Mouse (Mus musculus): ENCODE measurements around the gene Cplx2. TPM values are rescaled to one million over a fixed set of nuclear protein-coding genes. Genes with fewer than 3 reads are reported as not detected.
A peak's percentile ranks its signal among the peaks of the same experiment; 100 is the strongest.

The Cplx2 gene
- polyA plus RNA-seq, 1 experiment from 2014 or later, result 7.3 TPM

DNA sequence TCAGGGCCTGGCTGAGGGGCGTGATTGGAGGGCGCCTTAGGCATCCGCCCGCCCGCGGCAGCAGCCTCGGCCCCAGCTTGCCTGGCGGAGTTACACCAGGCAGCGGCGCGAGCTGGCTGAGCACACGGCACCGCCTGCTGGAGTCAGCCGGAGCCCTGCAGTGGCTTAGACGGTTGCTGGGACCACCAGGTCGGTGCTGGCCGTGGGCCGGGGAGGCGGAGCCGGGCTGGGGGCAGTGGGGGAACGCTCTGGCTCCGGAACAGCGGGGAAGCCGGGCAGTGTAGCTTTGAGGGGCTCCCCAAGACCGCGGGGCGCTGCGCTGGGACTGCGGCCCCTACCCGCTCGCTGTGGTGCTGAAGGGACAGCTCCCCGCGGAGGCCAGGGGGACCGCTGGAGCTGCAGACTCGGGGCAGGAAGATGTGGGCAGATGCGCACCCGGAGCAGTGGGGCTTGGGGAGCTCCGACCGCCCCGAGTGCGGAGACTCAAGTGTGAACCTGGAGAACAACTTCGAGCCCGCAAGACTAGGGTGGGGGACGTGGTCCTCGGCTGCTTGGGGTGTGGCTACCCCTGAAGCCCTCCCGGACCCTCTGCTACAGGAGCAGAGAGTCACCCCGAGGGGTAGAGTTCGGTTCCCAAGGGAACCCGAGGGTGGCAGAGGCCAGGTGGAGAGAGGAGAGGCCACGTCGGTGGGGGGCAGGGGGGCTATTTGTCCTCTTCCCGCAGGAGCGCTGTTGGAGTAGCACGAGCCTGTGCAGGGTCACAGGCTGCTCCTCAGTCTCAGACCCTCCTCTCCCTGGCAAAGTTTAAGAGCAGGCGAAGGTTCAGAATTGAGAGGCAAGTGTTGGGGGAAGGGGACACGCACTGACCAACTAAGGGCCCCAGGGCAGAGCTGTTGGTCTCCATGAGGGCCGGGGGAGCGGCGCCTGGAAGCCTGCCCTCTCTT is 510 bp downstream of the Cplx2 start:
- H3K4me2 ChIP-seq, result peak overlapping the region; percentile 65
- peaks cover 26% of the 10 kb centered on the region for H3K4me1 ChIP-seq
- peak overlapping the region; percentile 55 for H3K27ac ChIP-seq
- no peak overlapping the region for H3K9ac ChIP-seq
- H3K4me3 ChIP-seq, result peak overlapping the region; percentile 39
- peak; percentile 85 for ATAC-seq (ENCODE audit: insufficient number of reproducible peaks, insufficient read depth, low FRiP score, low TSS enrichment, low read depth)
- no peaks in the 10 kb centered on the region for H3K36me3 ChIP-seq
- under 1% methylated on average over 54 of the region's 59 CpGs for WGBS
- H3K9me3 ChIP-seq, result no peaks in the 10 kb centered on the region
- peaks cover 44% of the 10 kb centered on the region for H3K27me3 ChIP-seq

DNA sequence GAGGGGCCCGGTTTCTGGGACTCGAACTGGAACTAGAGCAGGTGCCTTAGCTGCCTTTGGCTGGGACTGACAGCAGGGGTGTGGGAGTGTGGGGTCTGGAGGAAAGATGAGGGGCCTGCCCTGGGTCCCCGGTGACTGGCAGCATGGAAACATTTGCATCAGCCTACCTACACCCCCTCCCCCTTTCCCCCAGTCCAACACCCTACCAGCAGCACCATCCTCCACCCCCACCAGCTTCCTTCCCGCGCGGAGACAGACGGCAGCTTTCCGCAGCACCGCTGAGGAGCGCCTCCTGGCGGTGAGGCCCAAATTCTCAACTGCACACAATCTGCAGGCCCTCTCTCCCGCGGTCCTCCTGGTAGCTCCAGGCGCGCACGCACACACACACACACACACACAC is 1.5 kb downstream of the Cplx2 start:
- H3K27me3 ChIP-seq, result peaks cover 44% of the 10 kb centered on the region
- 1% methylated on average over 14 of the region's 16 CpGs for WGBS
- ATAC-seq (ENCODE audit: insufficient number of reproducible peaks, insufficient read depth, low FRiP score, low TSS enrichment, low read depth), result no peak

DNA sequence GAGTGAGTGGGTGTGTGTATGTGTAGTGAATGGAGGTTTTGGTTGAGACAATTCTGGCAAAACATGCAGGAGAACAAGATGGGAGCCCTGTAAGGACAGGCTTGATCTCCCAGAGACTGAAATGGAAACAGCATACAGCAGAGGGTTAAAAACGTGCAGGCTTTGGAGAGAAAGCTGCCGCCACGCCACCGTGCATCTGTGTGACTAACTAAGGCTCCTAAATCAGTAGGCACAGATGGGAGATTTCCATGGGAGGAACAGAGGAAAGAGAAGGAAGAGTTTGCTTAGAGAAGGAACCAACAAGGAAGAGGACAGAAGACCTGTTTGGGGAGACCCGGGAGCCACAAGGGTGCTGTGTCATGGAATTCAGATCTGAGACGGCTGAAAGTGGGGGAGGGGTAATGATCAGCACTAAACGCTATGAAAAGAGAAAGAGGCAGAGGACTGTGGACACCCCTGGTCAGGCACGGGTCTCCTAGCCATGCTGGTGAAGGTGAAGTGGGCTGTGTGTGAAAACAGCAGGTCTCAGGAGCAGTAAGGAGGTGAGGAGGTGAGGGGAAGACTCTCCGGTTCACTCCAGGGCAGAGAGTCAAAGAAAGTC is 3.1 kb downstream of the Cplx2 start:
- no peaks in the 10 kb centered on the region for H3K9me3 ChIP-seq
- no peak overlapping the region for H3K4me3 ChIP-seq
- no peak for ATAC-seq (ENCODE audit: insufficient number of reproducible peaks, insufficient read depth, low FRiP score, low TSS enrichment, low read depth)
- no peak overlapping the region for H3K9ac ChIP-seq
- WGBS, result 40% methylated on average over 9 of the region's 9 CpGs
- H3K4me1 ChIP-seq, result peaks cover 26% of the 10 kb centered on the region
- H3K4me2 ChIP-seq, result no peak overlapping the region
- no peak overlapping the region for H3K27ac ChIP-seq
- H3K27me3 ChIP-seq, result peaks cover 43% of the 10 kb centered on the region
- H3K36me3 ChIP-seq, result 0 out of 2 replicates have a peak, but pooled peaks cover 2% of the 10 kb centered on the region

More for the DNA sequence above, 1.5 kb downstream of the Cplx2 start:
- no peak overlapping the region for H3K27ac ChIP-seq
- H3K9me3 ChIP-seq, result no peaks in the 10 kb centered on the region
- peak overlapping the region; percentile 39 for H3K4me3 ChIP-seq
- peaks cover 26% of the 10 kb centered on the region for H3K4me1 ChIP-seq
- H3K36me3 ChIP-seq, result no peaks in the 10 kb centered on the region
- H3K9ac ChIP-seq, result no peak overlapping the region
- H3K4me2 ChIP-seq, result peak overlapping the region; percentile 65

DNA sequence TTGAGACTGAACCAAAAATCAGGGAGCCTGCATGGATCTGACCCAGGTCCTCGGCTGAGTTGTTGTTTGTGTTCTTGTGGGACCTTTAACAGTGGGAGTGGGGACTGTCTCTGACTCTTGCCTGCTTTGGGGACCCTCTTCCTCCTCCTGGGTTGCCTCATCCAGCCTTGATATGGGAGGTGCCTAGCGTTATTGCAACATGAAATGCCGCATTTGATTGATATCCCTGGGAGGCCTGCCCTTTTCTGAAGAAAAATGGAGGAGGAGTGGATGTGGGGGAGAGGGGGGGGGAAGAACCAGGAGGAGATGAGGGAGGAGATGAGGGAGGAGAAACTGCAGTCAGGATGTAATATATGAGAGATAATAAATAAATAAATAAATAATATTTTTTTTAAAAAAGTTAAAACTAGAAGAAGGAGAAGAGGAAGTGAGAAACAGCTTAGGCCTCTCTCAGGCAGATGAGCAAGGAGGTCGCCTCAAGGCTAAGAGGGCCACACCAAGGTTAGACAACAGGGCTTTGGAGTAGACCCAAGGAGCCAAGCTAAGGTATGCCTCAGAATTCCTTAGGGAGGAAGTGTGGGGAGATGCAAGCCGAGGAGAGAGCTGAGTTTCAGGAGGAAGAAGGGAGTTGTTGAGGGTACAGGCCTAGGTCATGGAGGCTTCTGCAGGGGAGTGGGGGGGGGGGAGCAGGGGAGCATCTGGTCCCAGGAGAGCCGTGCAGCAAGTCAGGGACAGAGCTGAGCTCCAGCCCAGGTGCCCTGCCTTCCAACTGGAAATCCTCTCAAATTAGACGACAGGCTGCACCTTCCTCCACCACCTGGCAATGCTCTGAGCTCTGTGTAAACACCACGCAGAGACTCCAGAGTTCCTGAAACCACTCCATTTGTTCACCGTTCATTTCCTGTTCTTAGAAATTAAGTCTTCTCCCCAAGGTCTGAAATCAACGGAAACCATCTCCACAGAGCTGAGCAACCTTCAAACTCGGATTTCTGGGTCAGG is 4.6 kb downstream of the Cplx2 start:
- Histone ChIP-seq H3K4me1 (peaks cover 17% of the 10 kb centered on the region), H3K27me3 (peaks cover 28% of the 10 kb centered on the region), H3K4me3 (no peak overlapping the region), H3K36me3 (0 out of 2 replicates have a peak, but pooled peaks cover 8% of the 10 kb centered on the region), H3K9me3 (no peaks in the 10 kb centered on the region), H3K27ac (no peak overlapping the region), H3K9ac (no peak overlapping the region), H3K4me2 (no peak overlapping the region)
- no peak for ATAC-seq (ENCODE audit: insufficient number of reproducible peaks, insufficient read depth, low FRiP score, low TSS enrichment, low read depth)
- WGBS, result 60% methylated on average over 11 of the region's 11 CpGs

- Histone ChIP-seq H3K9ac (no peak overlapping the region), H3K9me3 (no peaks in the 10 kb centered on the region), H3K27me3 (peaks cover 25% of the 10 kb centered on the region), H3K4me2 (no peak overlapping the region), H3K4me1 (peaks cover 9% of the 10 kb centered on the region), H3K27ac (no peak overlapping the region), H3K36me3 (0 out of 2 replicates have a peak, but pooled peaks cover 8% of the 10 kb centered on the region), H3K4me3 (no peak overlapping the region)
- no peak for ATAC-seq (ENCODE audit: insufficient number of reproducible peaks, insufficient read depth, low FRiP score, low TSS enrichment, low read depth)
- WGBS, result 77% methylated on average over 7 of the region's 7 CpGs
These were observed 5.6 kb downstream of the Cplx2 start for GRCm38 (mm10) chr13:54376736-54377135.

DNA sequence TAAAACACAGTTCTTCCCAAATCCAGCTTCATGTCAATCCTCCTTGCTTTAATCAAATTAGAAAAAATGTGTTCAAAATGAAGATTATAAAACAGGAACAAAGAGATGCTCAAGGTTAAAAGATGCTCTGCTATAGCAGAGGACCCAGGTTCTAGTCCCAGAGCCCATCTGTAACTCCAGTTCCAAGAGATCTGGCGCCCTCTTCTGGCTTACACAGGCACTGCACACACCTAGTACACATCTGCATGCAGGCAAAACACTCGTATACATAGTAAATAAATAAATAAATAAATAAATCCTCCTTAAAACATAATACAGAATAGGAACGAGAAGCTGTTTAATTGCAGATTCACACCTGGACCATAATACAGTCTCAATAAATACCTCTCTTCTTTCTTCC is 6.9 kb downstream of the Cplx2 start:
- H3K4me3 ChIP-seq, result no peak overlapping the region
- H3K4me1 ChIP-seq, result no peaks in the 10 kb centered on the region; the same call in 1 of the 2 replicates
- H3K36me3 ChIP-seq, result 0 out of 2 replicates have a peak, but pooled peaks cover 8% of the 10 kb centered on the region
- peaks cover 13% of the 10 kb centered on the region for H3K27me3 ChIP-seq
- ATAC-seq (ENCODE audit: insufficient number of reproducible peaks, insufficient read depth, low FRiP score, low TSS enrichment, low read depth), result no peak
- WGBS, result 63% methylated on average over 3 of the region's 3 CpGs
- H3K27ac ChIP-seq, result no peak overlapping the region
- no peak overlapping the region for H3K9ac ChIP-seq
- H3K9me3 ChIP-seq, result no peaks in the 10 kb centered on the region
- no peak overlapping the region for H3K4me2 ChIP-seq

GRCm38 (mm10) chr13:54380421-54380820 is 9.3 kb downstream of the Cplx2 start:
- Histone ChIP-seq H3K27me3 (0 out of 2 replicates have a peak, but pooled peaks cover 3% of the 10 kb centered on the region), H3K4me1 (peaks cover 10% of the 10 kb centered on the region; the same call in 1 of the 2 replicates), H3K27ac (no peak overlapping the region), H3K4me2 (no peak overlapping the region), H3K4me3 (no peak overlapping the region), H3K9ac (no peak overlapping the region), H3K9me3 (no peaks in the 10 kb centered on the region), H3K36me3 (0 out of 2 replicates have a peak, but pooled peaks cover 8% of the 10 kb centered on the region)
- no peak for ATAC-seq (ENCODE audit: insufficient number of reproducible peaks, insufficient read depth, low FRiP score, low TSS enrichment, low read depth)
- WGBS, result 77% methylated on average over 5 of the region's 5 CpGs

DNA sequence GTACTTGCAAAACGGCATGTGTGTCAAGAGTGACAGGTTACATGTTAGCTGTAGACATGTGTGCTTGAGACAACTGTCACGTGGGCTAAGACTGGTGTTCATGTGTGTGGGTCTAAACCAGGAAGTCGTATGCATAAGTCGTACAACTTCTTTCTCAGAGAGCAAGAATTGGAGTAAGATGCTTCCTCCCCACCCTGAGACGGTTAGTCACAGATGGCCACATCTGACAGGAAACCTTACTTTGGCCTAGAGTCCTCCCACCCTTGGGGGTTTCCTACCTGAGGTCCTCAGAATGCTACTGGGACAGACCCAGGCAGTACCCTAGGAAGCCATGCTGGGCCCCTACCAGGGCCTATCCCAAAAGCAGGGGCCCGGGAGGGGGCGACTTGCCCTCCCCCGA is 10.2 kb downstream of the Cplx2 start:
- Histone ChIP-seq H3K4me3 (no peak overlapping the region), H3K27me3 (peaks cover 3% of the 10 kb centered on the region; the same call in 1 of the 2 replicates), H3K36me3 (0 out of 2 replicates have a peak, but pooled peaks cover 8% of the 10 kb centered on the region), H3K4me1 (peaks cover 10% of the 10 kb centered on the region; the same call in 1 of the 2 replicates), H3K27ac (no peak overlapping the region), H3K9me3 (no peaks in the 10 kb centered on the region), H3K9ac (no peak overlapping the region), H3K4me2 (no peak overlapping the region)
- 81% methylated on average over 8 of the region's 8 CpGs for WGBS
- ATAC-seq (ENCODE audit: insufficient number of reproducible peaks, insufficient read depth, low FRiP score, low TSS enrichment, low read depth), result no peak

DNA sequence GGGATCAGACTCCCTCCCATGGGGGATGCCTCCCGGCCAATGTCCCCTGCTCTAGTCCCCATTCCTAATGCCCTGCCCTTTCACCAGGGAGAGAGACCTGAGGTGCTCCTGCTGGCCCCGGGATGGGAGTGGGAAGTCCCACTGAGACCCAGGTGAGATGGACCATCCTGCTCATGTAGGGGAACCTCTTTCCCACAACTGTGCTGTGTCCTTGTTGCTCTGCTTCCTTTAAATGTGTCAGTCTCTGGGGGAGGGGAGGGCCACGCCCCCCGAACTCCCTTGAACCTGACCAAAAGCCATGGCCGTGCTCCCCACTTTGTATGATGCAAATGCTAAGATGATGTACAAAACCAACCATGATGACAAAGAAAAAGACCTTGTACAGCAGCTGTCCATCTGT is 12.4 kb downstream of the Cplx2 start:
- ATAC-seq (ENCODE audit: insufficient number of reproducible peaks, insufficient read depth, low FRiP score, low TSS enrichment, low read depth), result no peak
- H3K9ac ChIP-seq, result no peak overlapping the region
- peaks cover 10% of the 10 kb centered on the region; the same call in 1 of the 2 replicates for H3K4me1 ChIP-seq
- WGBS, result 82% methylated on average over 5 of the region's 5 CpGs
- peaks cover 3% of the 10 kb centered on the region; the same call in 1 of the 2 replicates for H3K27me3 ChIP-seq
- H3K9me3 ChIP-seq, result no peaks in the 10 kb centered on the region
- no peak overlapping the region for H3K4me2 ChIP-seq
- no peak overlapping the region for H3K4me3 ChIP-seq
- no peak overlapping the region for H3K27ac ChIP-seq
- H3K36me3 ChIP-seq, result 0 out of 2 replicates have a peak, but pooled peaks cover 8% of the 10 kb centered on the region

GRCm38 (mm10) chr13:54384518-54384917 is 13.4 kb downstream of the Cplx2 start:
- Histone ChIP-seq H3K36me3 (0 out of 2 replicates have a peak, but pooled peaks cover 3% of the 10 kb centered on the region), H3K4me2 (peak overlapping the region; percentile 5; the same call in 1 of the 2 replicates), H3K27ac (no peak overlapping the region), H3K27me3 (peaks cover 3% of the 10 kb centered on the region; the same call in 1 of the 2 replicates), H3K9me3 (no peaks in the 10 kb centered on the region), H3K4me3 (no peak overlapping the region), H3K9ac (no peak overlapping the region), H3K4me1 (peaks cover 11% of the 10 kb centered on the region; the same call in 1 of the 2 replicates)
- 26% methylated on average over 5 of the region's 5 CpGs for WGBS
- no peak for ATAC-seq (ENCODE audit: insufficient number of reproducible peaks, insufficient read depth, low FRiP score, low TSS enrichment, low read depth)
